Mouse (Mus musculus) adrenal gland, adult 8-10 months (tissue): ENCODE measurements around the gene Hoxa10. TPM values are rescaled to one million over a fixed set of nuclear protein-coding genes. Genes with fewer than 3 reads are reported as not detected.

Experiments
- DNase-seq: peaks from one replicate; pipeline ENCODE4 v3.0.0; 2022
- total RNA-seq, 4 experiments: library from RNA; stranded (reverse); gene quantifications; 2 replicates each; pipeline ENCODE4 v1.2.4; 2022

The Hoxa10 gene
- total RNA-seq, 4 experiments from 2014 or later = 0.15 to 0.16 TPM; not detected in 2

GRCm38 (mm10) chr6:52245040-52245756, 4.5 kb upstream of the Hoxa10 start:
- DNase-seq = no peak

GRCm38 (mm10) chr6:52244471-52245039, 3.9 kb upstream of the Hoxa10 start:
- no peak for DNase-seq

- no peak for DNase-seq
Observed at GRCm38 (mm10) chr6:52243681-52244121, 3.0 kb upstream of the Hoxa10 start.

GRCm38 (mm10) chr6:52242801-52243332, 2.2 kb upstream of the Hoxa10 start:
- DNase-seq = no peak

GRCm38 (mm10) chr6:52241001-52241621, 457 bp upstream of the Hoxa10 start:
- no peak for DNase-seq

GRCm38 (mm10) chr6:52239625-52240388, 847 bp downstream of the Hoxa10 start:
- DNase-seq = no peak

- no peak for DNase-seq
Observed at GRCm38 (mm10) chr6:52238976-52239375, 1.7 kb downstream of the Hoxa10 start.

- DNase-seq = no peak
Observed at GRCm38 (mm10) chr6:52238155-52238545, 2.5 kb downstream of the Hoxa10 start.

- no peak for DNase-seq
Observed at GRCm38 (mm10) chr6:52237346-52238154, 3.1 kb downstream of the Hoxa10 start.

- no peak for DNase-seq
Observed at GRCm38 (mm10) chr6:52236806-52237205, 3.8 kb downstream of the Hoxa10 start.

- no peak for DNase-seq
Observed at GRCm38 (mm10) chr6:52235866-52236265, 4.8 kb downstream of the Hoxa10 start.

- no peak for DNase-seq
Observed at GRCm38 (mm10) chr6:52235267-52235666, 5.4 kb downstream of the Hoxa10 start.

- no peak for DNase-seq
Observed at GRCm38 (mm10) chr6:52234428-52235140, 6.1 kb downstream of the Hoxa10 start.

- DNase-seq = no peak
Observed at GRCm38 (mm10) chr6:52233546-52234427, 6.9 kb downstream of the Hoxa10 start.

- DNase-seq = no peak
Observed at GRCm38 (mm10) chr6:52232984-52233545, 7.6 kb downstream of the Hoxa10 start.

GRCm38 (mm10) chr6:52232568-52232965, 8.1 kb downstream of the Hoxa10 start:
- DNase-seq = no peak

- no peak for DNase-seq
Observed at GRCm38 (mm10) chr6:52231885-52232567, 8.6 kb downstream of the Hoxa10 start.

- no peak for DNase-seq
Observed at GRCm38 (mm10) chr6:52230516-52231165, 10.0 kb downstream of the Hoxa10 start, which contains the start of gene Hoxa9. Gene Hoxa9, minus strand, starts transcription at chr6:52231089.
